Mouse (Mus musculus): ENCODE measurements around the gene Trem3.

Gene Trem3

GRCm38 (mm10) chr17:48247221-48247928, at the start of gene Trem3:
Trem3 (plus strand) TSS chr17:48247777.
- CTCF ChIA-PET, result no interaction called here
- POLR2A ChIA-PET, result interaction anchor here in 1 of 4 experiments (0.5 to 0.6 kb wide), 2 partner anchors 106 to 370 kb away, joined by 3 to 4 read pairs; no protein-coding TSS in a partner anchor

GRCm38 (mm10) chr17:48203086-48203485, 44.5 kb upstream of the Trem3 start:
- CTCF ChIA-PET, result no interaction called here

GRCm38 (mm10) chr17:48212596-48212995, 35.0 kb upstream of the Trem3 start:
- ChIA-PET POLR2A (no interaction called here), CTCF (no interaction called here)

More at GRCm38 (mm10) chr17:48203086-48203485, 44.5 kb upstream of the Trem3 start:
- POLR2A ChIA-PET, result no interaction called here

- POLR2A ChIA-PET, result interaction anchor here in 1 of 4 experiments (0.7 kb wide), 1 partner anchor 64 kb away, joined by 9 read pairs; no protein-coding TSS in a partner anchor
- CTCF ChIA-PET, result interaction anchor here in 1 of 4 experiments (1.1 kb wide), 1 partner anchor 94 kb away, joined by 3 read pairs; no protein-coding TSS in a partner anchor
These were observed 34.1 kb upstream of the Trem3 start for GRCm38 (mm10) chr17:48213511-48213910.

GRCm38 (mm10) chr17:48215429-48215828, 32.1 kb upstream of the Trem3 start:
- POLR2A ChIA-PET, result no interaction called here
- CTCF ChIA-PET, result no interaction called here

GRCm38 (mm10) chr17:48230680-48231079, 16.9 kb upstream of the Trem3 start:
- ChIA-PET CTCF (no interaction called here), POLR2A (interaction anchor here in 1 of 4 experiments (0.6 kb wide), 1 partner anchor 181 kb away, joined by 5 read pairs; no protein-coding TSS in a partner anchor)

- ChIA-PET POLR2A (interaction anchor here in 1 of 4 experiments (0.6 to 1.2 kb wide), 2 partner anchors 86 to 124 kb away, joined by 3 read pairs; no protein-coding TSS in a partner anchor), CTCF (interaction anchor here in 2 of 4 experiments (0.6 to 1.5 kb wide), 2 partner anchors 13 to 306 kb away, joined by 3 to 5 read pairs; no protein-coding TSS in a partner anchor)
These were observed 15.1 kb upstream of the Trem3 start, which contains the start of gene Trem1 for GRCm38 (mm10) chr17:48232518-48232917. Trem1 (plus strand) TSS chr17:48232768.

- POLR2A ChIA-PET, result no interaction called here
- CTCF ChIA-PET, result interaction anchor here in 1 of 4 experiments (0.6 kb wide), 1 partner anchor 103 kb away, joined by 4 read pairs; no protein-coding TSS in a partner anchor
These were observed 13.8 kb upstream of the Trem3 start for GRCm38 (mm10) chr17:48233789-48234188.

GRCm38 (mm10) chr17:48234550-48234949, 13.0 kb upstream of the Trem3 start:
- ChIA-PET CTCF (no interaction called here), POLR2A (no interaction called here)

- POLR2A ChIA-PET, result interaction anchor here in 1 of 4 experiments (0.6 to 1.2 kb wide), 2 partner anchors 94 to 463 kb away, joined by 3 to 4 read pairs; no protein-coding TSS in a partner anchor
- CTCF ChIA-PET, result interaction anchor here in 1 of 4 experiments (1.0 kb wide), 1 partner anchor 116 kb away, joined by 3 read pairs; no protein-coding TSS in a partner anchor
These were observed 11.7 kb upstream of the Trem3 start for GRCm38 (mm10) chr17:48235773-48236370.

GRCm38 (mm10) chr17:48237621-48238020, 10.0 kb upstream of the Trem3 start:
- ChIA-PET CTCF (no interaction called here), POLR2A (no interaction called here)

GRCm38 (mm10) chr17:48249039-48249438, 1.5 kb downstream of the Trem3 start:
- CTCF ChIA-PET, result no interaction called here
- POLR2A ChIA-PET, result no interaction called here

GRCm38 (mm10) chr17:48249501-48249900, 1.9 kb downstream of the Trem3 start:
- CTCF ChIA-PET, result no interaction called here
- POLR2A ChIA-PET, result no interaction called here

GRCm38 (mm10) chr17:48250631-48251030, 3.1 kb downstream of the Trem3 start:
- CTCF ChIA-PET, result interaction anchor here in 3 of 4 experiments (0.9 to 1.4 kb wide), 3 partner anchors 22 to 150 kb away, joined by 3 to 4 read pairs (median 3); no protein-coding TSS in a partner anchor
- POLR2A ChIA-PET, result interaction anchor here in 2 of 4 experiments (0.5 to 1.1 kb wide), 3 partner anchors 131 to 1651 kb away, joined by 3 to 4 read pairs (median 3); no protein-coding TSS in a partner anchor

- ChIA-PET POLR2A (no interaction called here), CTCF (interaction anchor here in 1 of 4 experiments (0.6 kb wide), 1 partner anchor 335 kb away, joined by 6 read pairs; no protein-coding TSS in a partner anchor)
These were observed 9.0 kb downstream of the Trem3 start for GRCm38 (mm10) chr17:48256575-48256974.

- ChIA-PET CTCF (interaction anchor here in 1 of 4 experiments (1.2 kb wide), 1 partner anchor 13 kb away, joined by 3 read pairs; no protein-coding TSS in a partner anchor), POLR2A (interaction anchor here in 2 of 4 experiments (1.2 to 1.3 kb wide), 2 partner anchors 10 to 13 kb away, joined by 3 read pairs; no protein-coding TSS in a partner anchor)
These were observed 14.3 kb downstream of the Trem3 start for GRCm38 (mm10) chr17:48261868-48262267.

GRCm38 (mm10) chr17:48263741-48264362, 16.3 kb downstream of the Trem3 start, which contains the start of gene Treml4:
Treml4 (plus strand) TSS chr17:48264295.
- ChIA-PET CTCF (no interaction called here), POLR2A (interaction anchor here in 2 of 4 experiments (1.2 kb wide), 2 partner anchors 10 to 59 kb away, joined by 3 read pairs; no protein-coding TSS in a partner anchor)

- ChIA-PET CTCF (interaction anchor here in 1 of 4 experiments (1.5 kb wide), 1 partner anchor 10 kb away, joined by 4 read pairs; no protein-coding TSS in a partner anchor), POLR2A (no interaction called here)
These were observed 17.1 kb downstream of the Trem3 start for GRCm38 (mm10) chr17:48264662-48265061.

- ChIA-PET CTCF (interaction anchor here in 1 of 4 experiments (1.5 kb wide), 1 partner anchor 8 kb away, joined by 4 read pairs; no protein-coding TSS in a partner anchor), POLR2A (interaction anchor here in 2 of 4 experiments (1.2 to 1.4 kb wide), 3 partner anchors 9 to 12 kb away, joined by 3 to 4 read pairs (median 4); no protein-coding TSS in a partner anchor)
These were observed 18.6 kb downstream of the Trem3 start for GRCm38 (mm10) chr17:48266138-48266537.

Data from embryonic stem cell, embryonic (primary cell).